Mouse (Mus musculus) bone marrow, adult 2 months (tissue): ENCODE measurements around the gene Wbp1l. TPM values are rescaled to one million over a fixed set of nuclear protein-coding genes. Genes with fewer than 3 reads are reported as not detected.

Experiments used
- H3K27ac ChIP-seq: fragments of 200-500 bp; 2 replicates; pipeline ENCODE4 v1.5.1; 2012; ENCODE audit warnings: low read depth, mild to moderate bottlenecking, control low read depth, inconsistent platforms, low read length; ENCODE audit not compliant: control insufficient read depth, poor library complexity, insufficient read depth
- H3K4me1 ChIP-seq: fragments of 200-500 bp; 2 replicates; pipeline ENCODE4 v1.6.1; 2011; ENCODE audit warnings: low read length; ENCODE audit not compliant: control insufficient read depth, insufficient read depth
- H3K4me3 ChIP-seq: fragments of 200-500 bp; replicated peaks from 2 replicates; pipeline ENCODE3; 2011; ENCODE audit warnings: mild to moderate bottlenecking, low read depth, low read length, control low read depth; ENCODE audit not compliant: control insufficient read depth
- CTCF ChIP-seq: fragments of 200-500 bp; IDR thresholded peaks from 2 replicates; pipeline ENCODE4 v1.5.1; 2011; ENCODE audit warnings: low read length, control low read depth; ENCODE audit not compliant: control insufficient read depth, insufficient read depth
- POLR2A ChIP-seq: fragments of 200-500 bp; IDR thresholded peaks from 2 replicates; pipeline ENCODE4 v1.6.1; 2011; ENCODE audit warnings: low read depth, mild to moderate bottlenecking, control low read depth, low read length, borderline replicate concordance; ENCODE audit not compliant: control insufficient read depth
- WGBS: fragments of 180-500 bp; shearing (Covaris S2); methylation state at CpG from one replicate; pipeline ENCODE4 v1.1.7; 2018; 5-methylcytosine and 5-hydroxymethylcytosine counted together
- polyA plus RNA-seq: library from polyadenylated mRNA; stranded (reverse); fragments of >200 nt; gene quantifications from 2 replicates; pipeline ENCODE4 v1.2.4, GENCODE M21; 2011; ENCODE audit warnings: low replicate concordance; ENCODE audit not compliant: missing spikeins, insufficient read depth, insufficient read length

Gene Wbp1l
- polyA plus RNA-seq, 1 experiment: 29.3 TPM

DNA sequence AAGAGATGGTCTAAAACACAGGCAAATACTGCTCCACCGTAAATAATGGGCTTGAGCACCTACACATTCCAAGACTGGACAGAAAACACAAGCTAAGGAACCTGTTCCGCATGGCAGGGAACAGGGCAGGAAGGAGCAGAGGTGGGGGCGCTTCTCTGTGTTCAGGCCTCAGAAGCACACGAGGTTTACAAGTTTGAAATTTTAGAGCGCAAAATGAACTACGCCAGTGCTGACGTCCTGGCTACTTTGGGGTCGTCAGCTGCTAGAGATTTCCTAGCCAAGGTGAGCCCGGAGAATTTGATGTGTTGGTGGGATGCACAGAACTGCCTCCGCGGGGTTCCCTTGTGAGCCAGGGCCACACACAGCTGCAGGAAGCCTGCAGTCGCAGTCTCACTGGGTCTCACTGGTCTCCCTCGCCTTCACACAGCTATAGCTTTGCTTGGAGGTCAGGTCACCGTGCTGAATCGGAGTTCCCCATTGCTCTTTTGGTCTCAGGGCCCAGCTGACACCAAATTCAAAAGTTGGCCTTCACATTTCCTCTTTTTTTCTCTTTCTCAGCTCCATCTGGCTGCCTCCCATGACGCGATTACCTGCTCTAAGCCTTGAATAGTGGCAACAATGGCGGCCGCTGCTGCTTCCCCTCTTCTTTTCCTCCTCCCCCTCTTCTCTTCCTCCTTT lies 99.1 kb downstream of the Wbp1l start:
- Histone ChIP-seq H3K27ac (peak overlapping the region; percentile 52), H3K4me1 (peaks cover 5% of the 10 kb centered on the region), H3K4me3 (no peak overlapping the region)
- no peak for TF ChIP-seq POLR2A
- TF ChIP-seq CTCF: no peak
- WGBS: 43% methylated on average over 19 of the region's 19 CpGs

DNA sequence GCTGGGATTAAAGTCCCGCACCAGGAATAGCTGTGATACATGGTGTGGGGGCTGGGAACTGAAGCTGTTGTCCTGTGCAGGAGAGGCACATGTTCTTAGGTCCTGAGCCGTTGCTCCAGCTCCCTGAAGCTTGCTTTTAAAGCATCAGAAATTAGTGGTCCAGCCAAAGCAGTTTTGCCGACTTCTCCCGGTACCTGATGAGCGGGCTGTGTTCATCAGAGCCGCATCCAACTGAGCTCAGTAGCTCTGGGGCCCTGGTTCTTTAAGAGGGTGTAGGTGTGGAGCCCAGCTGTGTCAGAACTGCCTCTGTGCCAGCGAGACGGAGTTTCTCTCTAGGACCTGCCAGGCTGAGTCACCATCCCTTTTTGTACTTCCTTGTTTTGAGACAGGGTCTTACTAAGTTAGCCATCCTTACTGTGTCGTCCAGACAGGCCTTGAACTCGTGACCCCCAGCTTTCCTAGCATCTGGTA lies 100.2 kb downstream of the Wbp1l start:
- 0 out of 2 replicates have a peak, but pooled peaks have one; percentile 9 for TF ChIP-seq POLR2A
- no peak for TF ChIP-seq CTCF
- 20% methylated on average over 10 of the region's 10 CpGs for WGBS
- peaks cover 5% of the 10 kb centered on the region for H3K4me1 ChIP-seq
- H3K27ac ChIP-seq: peak overlapping the region; percentile 52
- no peak overlapping the region for H3K4me3 ChIP-seq

DNA sequence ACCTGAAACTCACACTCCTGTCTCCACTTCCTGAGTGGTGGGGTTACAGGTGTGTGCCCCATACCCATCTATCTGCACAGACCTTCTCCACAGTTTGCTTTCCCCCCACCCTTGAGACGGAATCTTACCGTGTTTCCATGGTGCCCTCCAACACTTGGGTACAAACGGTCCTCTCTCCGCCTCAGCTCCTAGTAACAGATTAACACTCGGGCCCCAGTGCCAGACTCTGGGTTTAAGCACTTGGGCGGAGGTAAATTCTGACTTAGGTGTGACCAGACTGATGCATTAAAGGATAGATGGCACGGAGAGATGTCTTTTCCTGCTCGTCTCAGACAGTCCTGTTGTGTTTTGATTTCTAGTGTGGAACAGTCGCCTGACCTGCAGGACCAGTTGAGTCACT lies 102.3 kb downstream of the Wbp1l start:
- no peak for TF ChIP-seq CTCF
- TF ChIP-seq POLR2A: no peak
- Histone ChIP-seq H3K4me3 (no peak overlapping the region), H3K4me1 (peaks cover 8% of the 10 kb centered on the region), H3K27ac (no peak overlapping the region)
- 85% methylated on average over 9 of the region's 9 CpGs for WGBS

DNA sequence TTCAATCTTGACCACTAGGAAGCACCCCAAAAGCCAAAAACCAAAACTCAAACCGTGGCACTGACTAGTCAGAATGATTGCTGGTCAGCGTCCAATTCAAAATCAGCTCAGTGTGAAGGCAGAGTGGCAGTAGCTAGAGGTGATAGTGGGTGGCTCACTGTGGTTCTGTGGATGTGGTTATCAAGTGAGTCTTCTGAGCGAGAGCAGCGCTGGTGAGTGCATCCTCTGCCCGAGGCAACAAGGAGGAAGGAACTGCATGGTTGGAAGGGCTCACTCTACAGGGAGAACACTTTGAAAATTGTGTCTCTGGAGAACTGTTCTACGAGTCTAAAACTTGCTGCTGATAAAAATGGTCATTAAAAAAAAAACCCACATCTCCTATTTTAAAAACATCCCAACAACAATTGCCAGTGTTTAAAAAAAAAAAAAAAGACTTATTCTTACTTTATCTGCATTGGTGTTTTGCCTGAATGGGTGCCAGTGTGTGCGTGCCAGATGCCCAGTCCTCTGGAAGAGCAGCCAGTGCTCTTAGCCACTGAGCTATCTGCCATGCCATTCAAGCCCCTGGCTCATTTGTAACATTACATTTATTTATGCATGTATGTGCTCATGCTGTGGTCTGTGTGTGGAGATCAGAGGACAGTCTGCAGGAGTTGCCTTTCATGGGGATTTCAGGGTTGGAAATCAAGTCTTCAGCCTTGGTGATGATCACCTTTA lies 107.1 kb downstream of the Wbp1l start:
- 7% methylated on average over 7 of the region's 7 CpGs for WGBS
- TF ChIP-seq CTCF (no peak), POLR2A (no peak)

DNA sequence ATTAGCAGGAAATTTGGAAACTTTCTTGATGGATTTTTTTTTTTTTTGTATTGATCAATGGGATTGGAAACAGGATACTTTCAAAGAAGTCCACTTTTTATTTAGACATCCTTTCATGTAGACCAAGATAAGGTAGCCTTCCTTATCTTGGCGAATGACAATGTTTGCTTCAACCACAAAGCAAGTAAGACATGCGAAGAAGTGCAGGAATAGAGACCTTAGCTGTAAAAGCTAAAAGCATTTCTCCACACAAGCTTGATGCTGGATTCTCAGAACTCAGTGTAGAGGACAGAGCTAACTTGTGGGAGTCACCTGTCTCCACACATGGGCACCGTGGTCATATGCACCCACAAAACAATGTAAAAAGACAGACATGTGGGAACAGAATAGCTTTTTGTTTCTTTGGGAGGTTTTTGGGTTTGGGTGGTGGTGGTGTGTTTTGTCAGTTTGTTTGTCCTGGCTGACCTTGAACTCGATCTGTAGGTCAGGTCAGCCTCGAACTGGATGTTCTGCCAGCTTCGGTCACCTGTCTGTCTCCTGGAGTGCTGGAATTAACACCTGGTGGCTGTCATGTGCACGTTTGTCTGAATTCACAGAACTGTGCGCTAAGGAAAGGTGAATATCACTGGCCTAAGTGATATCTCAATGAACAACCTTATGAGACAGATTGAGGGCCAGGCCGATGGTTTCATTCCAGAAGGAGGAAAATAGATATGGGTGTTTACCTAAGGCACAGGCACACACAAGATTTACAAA lies 107.8 kb downstream of the Wbp1l start:
- Histone ChIP-seq H3K27ac (no peak overlapping the region), H3K4me3 (no peak overlapping the region), H3K4me1 (peaks cover 4% of the 10 kb centered on the region; the same call in 1 of the 2 replicates)
- no peak for TF ChIP-seq CTCF
- TF ChIP-seq POLR2A: no peak
- 70% methylated on average over 9 of the region's 9 CpGs for whole genome bisulfite sequencing

More for the DNA sequence above, 107.1 kb downstream of the Wbp1l start:
- peaks cover 4% of the 10 kb centered on the region; the same call in 1 of the 2 replicates for H3K4me1 ChIP-seq
- no peak overlapping the region for H3K27ac ChIP-seq
- H3K4me3 ChIP-seq: no peak overlapping the region

Other genes with a start within 250 kb of the Wbp1l start
- gene 2310034G01Rik, start 248.8 kb upstream of the Wbp1l start, polyA plus RNA-seq: 1.1 TPM in 1 of 2 replicates, not detected in the other
- gene Actr1a, start 203.3 kb upstream of the Wbp1l start, polyA plus RNA-seq: 40.3 and 53.5 TPM in 2 replicates
- 5.3 and 6.3 TPM in 2 replicates for gene Sufu, start 202.2 kb upstream of the Wbp1l start, polyA plus RNA-seq
- gene Trim8, start 97.4 kb upstream of the Wbp1l start, polyA plus RNA-seq: 13.9 and 25.9 TPM in 2 replicates
- 14.0 and 18.3 TPM in 2 replicates for gene Arl3, start 25.9 kb upstream of the Wbp1l start, polyA plus RNA-seq
- gene Sfxn2, start 25.7 kb upstream of the Wbp1l start, polyA plus RNA-seq: 4.3 and 9.4 TPM in 2 replicates
- not detected in 2 replicates for gene Cyp17a1, start 74.1 kb downstream of the Wbp1l start, polyA plus RNA-seq
- 4.0 and 6.2 TPM in 2 replicates for gene Borcs7, start 90.8 kb downstream of the Wbp1l start, polyA plus RNA-seq
- gene As3mt, start 108.4 kb downstream of the Wbp1l start, polyA plus RNA-seq: 3.9 and 8.5 TPM in 2 replicates
- gene Cnnm2, start 162.5 kb downstream of the Wbp1l start, polyA plus RNA-seq: 5.7 and 10.5 TPM in 2 replicates